Mouse (Mus musculus): ENCODE data around the gene U90926. TPM values are rescaled to one million over a fixed set of nuclear protein-coding genes. Genes with fewer than 3 reads are reported as not detected.

The U90926 gene
- total and polyA plus RNA-seq, 3 experiments: not detected

GRCm38 (mm10) chr5:92252031-92252430 is 36.8 kb upstream of the U90926 start:
- no peak for DNase-seq
- Histone ChIP-seq H3K36me3 (ENCODE audit: control insufficient read depth, insufficient read depth, low read length) (no peaks in the 10 kb centered on the region), H3K9ac (ENCODE audit: low read depth, low read length) (no peak overlapping the region), H3K79me2 (replicated peaks; ENCODE audit: control insufficient read depth, insufficient read depth, low read length) (no peaks in the 10 kb centered on the region), H3K27ac (no peak overlapping the region), H3K4me3 (no peak overlapping the region), H3K4me1 (ENCODE audit: control insufficient read depth, insufficient read depth, low read length) (no peaks in the 10 kb centered on the region), H3K27me3 (ENCODE audit: control insufficient read depth, insufficient read depth, low read length) (no peaks in the 10 kb centered on the region)
- intact Hi-C loops (cut with DNase I): no loop called here
- WGBS: 92% methylated on average over 6 of the region's 6 CpGs
- TF ChIP-seq CTCF (IDR thresholded peaks at IDR 0.05): no peak
- no peak for TF ChIP-seq EP300 (IDR thresholded peaks at IDR 0.05; ENCODE audit: insufficient read depth, low read depth, low read length)
- no peak for TF ChIP-seq POLR2A (IDR thresholded peaks at IDR 0.05; ENCODE audit: insufficient read depth, low read depth, low read length)

- DNase-seq: no peak
- H3K4me3 ChIP-seq: no peak overlapping the region
- H3K9ac ChIP-seq (ENCODE audit: low read depth, low read length): no peak overlapping the region
- H3K4me1 ChIP-seq (ENCODE audit: control insufficient read depth, insufficient read depth, low read length): no peaks in the 10 kb centered on the region
- intact Hi-C loops (cut with DNase I): no loop called here
- H3K27me3 ChIP-seq (ENCODE audit: control insufficient read depth, insufficient read depth, low read length): no peaks in the 10 kb centered on the region
- 71% methylated on average over 11 of the region's 11 CpGs for WGBS
- TF ChIP-seq EP300 (IDR thresholded peaks at IDR 0.05; ENCODE audit: insufficient read depth, low read depth, low read length): no peak
- no peak for TF ChIP-seq CTCF (IDR thresholded peaks at IDR 0.05)
- TF ChIP-seq POLR2A (IDR thresholded peaks at IDR 0.05; ENCODE audit: insufficient read depth, low read depth, low read length): no peak
- H3K27ac ChIP-seq: no peak overlapping the region
- H3K36me3 ChIP-seq (ENCODE audit: control insufficient read depth, insufficient read depth, low read length): no peaks in the 10 kb centered on the region
- H3K79me2 ChIP-seq (replicated peaks; ENCODE audit: control insufficient read depth, insufficient read depth, low read length): no peaks in the 10 kb centered on the region
Observed at GRCm38 (mm10) chr5:92248614-92249013, 33.4 kb upstream of the U90926 start.

- intact Hi-C loops (cut with DNase I): no loop called here
- Histone ChIP-seq H3K27ac (no peak overlapping the region), H3K36me3 (ENCODE audit: control insufficient read depth, insufficient read depth, low read length) (no peaks in the 10 kb centered on the region), H3K4me3 (no peak overlapping the region), H3K79me2 (replicated peaks; ENCODE audit: control insufficient read depth, insufficient read depth, low read length) (no peaks in the 10 kb centered on the region), H3K27me3 (ENCODE audit: control insufficient read depth, insufficient read depth, low read length) (0 out of 2 replicates have a peak, but pooled peaks cover 1% of the 10 kb centered on the region), H3K9ac (ENCODE audit: low read depth, low read length) (no peak overlapping the region), H3K4me1 (ENCODE audit: control insufficient read depth, insufficient read depth, low read length) (no peaks in the 10 kb centered on the region)
- TF ChIP-seq EP300 (IDR thresholded peaks at IDR 0.05; ENCODE audit: insufficient read depth, low read depth, low read length) (no peak), CTCF (IDR thresholded peaks at IDR 0.05) (no peak), POLR2A (IDR thresholded peaks at IDR 0.05; ENCODE audit: insufficient read depth, low read depth, low read length) (no peak)
- no peak for DNase-seq
- WGBS: 79% methylated on average over 9 of the region's 9 CpGs
Observed at GRCm38 (mm10) chr5:92245483-92245882, 30.3 kb upstream of the U90926 start.

DNA sequence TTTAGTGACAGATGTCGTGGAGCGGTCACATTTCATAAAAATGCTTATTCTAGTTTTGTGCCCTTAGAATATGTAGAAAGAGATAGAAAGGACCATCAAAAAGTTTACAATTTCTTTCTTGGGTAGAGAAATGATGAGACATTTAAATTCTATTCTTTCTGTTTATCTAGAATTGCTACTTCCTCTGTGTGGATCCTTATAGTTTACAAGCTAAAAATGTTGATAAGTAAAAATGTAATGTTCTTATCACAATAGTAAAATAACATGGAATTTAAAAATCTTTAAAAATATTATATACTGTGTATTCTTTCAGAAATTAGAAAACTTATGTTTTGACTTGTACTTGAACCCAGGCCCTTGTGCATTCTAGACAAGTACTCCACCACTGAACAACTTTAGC is 29.7 kb upstream of the U90926 start:
- 93% methylated on average over 2 of the region's 2 CpGs for WGBS
- Histone ChIP-seq H3K9ac (ENCODE audit: low read depth, low read length) (no peak overlapping the region), H3K4me1 (ENCODE audit: control insufficient read depth, insufficient read depth, low read length) (no peaks in the 10 kb centered on the region), H3K4me3 (no peak overlapping the region), H3K27me3 (ENCODE audit: control insufficient read depth, insufficient read depth, low read length) (0 out of 2 replicates have a peak, but pooled peaks cover 1% of the 10 kb centered on the region), H3K79me2 (replicated peaks; ENCODE audit: control insufficient read depth, insufficient read depth, low read length) (no peaks in the 10 kb centered on the region), H3K36me3 (ENCODE audit: control insufficient read depth, insufficient read depth, low read length) (no peaks in the 10 kb centered on the region), H3K27ac (no peak overlapping the region)
- intact Hi-C loops (cut with DNase I): no loop called here
- no peak for TF ChIP-seq EP300 (IDR thresholded peaks at IDR 0.05; ENCODE audit: insufficient read depth, low read depth, low read length)
- TF ChIP-seq CTCF (IDR thresholded peaks at IDR 0.05): no peak
- no peak for TF ChIP-seq POLR2A (IDR thresholded peaks at IDR 0.05; ENCODE audit: insufficient read depth, low read depth, low read length)
- DNase-seq: no peak

- Histone ChIP-seq H3K4me1 (ENCODE audit: control insufficient read depth, insufficient read depth, low read length) (no peaks in the 10 kb centered on the region), H3K27me3 (ENCODE audit: control insufficient read depth, insufficient read depth, low read length) (0 out of 2 replicates have a peak, but pooled peaks cover 1% of the 10 kb centered on the region), H3K36me3 (ENCODE audit: control insufficient read depth, insufficient read depth, low read length) (no peaks in the 10 kb centered on the region), H3K27ac (no peak overlapping the region), H3K79me2 (replicated peaks; ENCODE audit: control insufficient read depth, insufficient read depth, low read length) (no peaks in the 10 kb centered on the region), H3K4me3 (no peak overlapping the region), H3K9ac (ENCODE audit: low read depth, low read length) (no peak overlapping the region)
- no peak for TF ChIP-seq EP300 (IDR thresholded peaks at IDR 0.05; ENCODE audit: insufficient read depth, low read depth, low read length)
- no peak for TF ChIP-seq CTCF (IDR thresholded peaks at IDR 0.05)
- no peak for TF ChIP-seq POLR2A (IDR thresholded peaks at IDR 0.05; ENCODE audit: insufficient read depth, low read depth, low read length)
- intact Hi-C loops (cut with DNase I): no loop called here
- WGBS: 89% methylated on average over 12 of the region's 12 CpGs
- no peak for DNase-seq
Observed at GRCm38 (mm10) chr5:92240769-92241168, 25.6 kb upstream of the U90926 start.

DNA sequence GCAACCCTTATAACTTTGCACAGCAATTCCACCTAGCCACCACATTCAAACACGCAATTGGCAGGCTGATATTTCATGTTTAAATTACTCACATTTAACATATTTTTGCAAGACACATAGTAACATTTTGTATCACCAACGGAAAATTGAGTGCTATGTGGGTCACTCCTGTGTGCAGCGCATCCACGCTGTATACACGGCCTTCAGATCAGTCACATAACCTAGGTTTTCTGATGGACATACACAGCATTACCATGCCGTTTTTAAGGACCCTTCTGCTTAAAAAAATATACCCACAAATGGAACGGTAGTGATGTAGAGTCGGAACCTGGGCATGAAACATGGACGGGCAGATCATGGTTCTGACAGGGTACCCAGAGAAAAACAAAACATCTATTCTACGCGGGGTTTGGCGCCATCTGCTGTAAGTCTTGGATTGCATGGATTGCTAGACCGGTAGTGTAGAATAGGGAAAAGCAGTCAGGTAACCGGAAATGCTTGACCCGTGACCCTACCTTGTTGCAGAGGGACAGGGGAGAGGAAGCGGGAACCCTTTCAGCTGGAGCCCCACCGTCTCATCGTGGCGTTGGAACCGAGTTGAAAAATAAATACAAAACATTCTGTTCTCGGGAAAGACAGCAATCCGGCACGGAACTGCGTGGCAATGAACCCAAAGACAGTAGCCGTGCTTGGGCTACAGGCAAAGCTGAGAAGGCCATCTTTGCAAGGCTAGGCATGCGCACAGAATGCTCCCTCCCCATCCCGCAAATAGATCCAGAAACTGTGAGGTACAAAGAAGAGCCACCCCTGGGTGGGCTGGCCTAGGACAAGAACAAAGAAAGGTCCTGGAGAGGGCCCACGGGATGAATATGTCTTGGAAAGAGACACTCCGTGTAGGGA is 24.4 kb upstream of the U90926 start:
- Histone ChIP-seq H3K79me2 (replicated peaks; ENCODE audit: control insufficient read depth, insufficient read depth, low read length) (no peaks in the 10 kb centered on the region), H3K9ac (ENCODE audit: low read depth, low read length) (no peak overlapping the region), H3K27me3 (ENCODE audit: control insufficient read depth, insufficient read depth, low read length) (0 out of 2 replicates have a peak, but pooled peaks cover 1% of the 10 kb centered on the region), H3K4me1 (ENCODE audit: control insufficient read depth, insufficient read depth, low read length) (no peaks in the 10 kb centered on the region), H3K4me3 (no peak overlapping the region), H3K27ac (no peak overlapping the region), H3K36me3 (ENCODE audit: control insufficient read depth, insufficient read depth, low read length) (no peaks in the 10 kb centered on the region)
- TF ChIP-seq EP300 (IDR thresholded peaks at IDR 0.05; ENCODE audit: insufficient read depth, low read depth, low read length) (no peak), CTCF (IDR thresholded peaks at IDR 0.05) (peak; percentile 80)
- intact Hi-C loops (cut with DNase I): no loop called here
- peak; percentile 38 to 64 for DNase-seq
- 40% methylated on average over 29 of the region's 29 CpGs for WGBS

Measured in heart, adult 2 months (tissue).